Mouse (Mus musculus): Measurements from ENCODE around the gene Apol11a. TPM values are rescaled to one million over a fixed set of nuclear protein-coding genes. Genes with fewer than 3 reads are reported as not detected.
"Not testable (repeated sequence)": the region's sequence is repeated elsewhere in the genome, so short reads cannot be mapped to it uniquely, and the experiment has no call there.

The Apol11a gene
- total and polyA plus RNA-seq, 2 experiments from 2014 or later: not detected

DNA sequence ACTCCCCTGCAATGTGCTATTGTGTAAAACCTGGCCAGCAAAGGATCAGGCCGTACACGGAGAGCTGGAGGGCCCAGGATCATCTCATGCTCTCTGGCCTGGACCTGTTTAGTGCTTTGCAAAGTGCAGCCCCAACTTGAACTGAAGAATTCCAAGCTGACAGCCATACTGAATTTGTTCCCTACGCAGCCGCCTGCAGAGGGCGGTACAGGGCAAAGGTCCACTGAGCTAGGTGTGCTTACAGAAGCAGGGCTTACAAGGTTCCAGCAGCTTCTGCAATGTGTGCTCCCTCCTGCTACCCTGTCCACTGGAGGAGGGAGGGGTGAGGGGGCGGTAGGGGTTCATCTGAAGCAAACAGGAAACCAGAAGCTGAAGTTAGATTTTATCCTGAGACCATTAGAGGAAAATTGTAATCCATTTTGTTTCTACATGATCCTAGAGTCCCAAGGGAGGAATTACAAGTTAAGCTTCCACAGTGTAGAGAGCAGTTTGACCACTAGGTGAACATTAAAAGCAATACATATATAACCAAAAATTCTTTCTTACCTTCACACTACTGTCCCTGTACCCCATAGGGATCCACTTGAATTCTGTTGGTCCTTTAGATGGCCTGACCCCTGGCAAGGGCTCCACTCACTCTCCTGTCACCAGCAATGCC, 15.2 kb downstream of the Apol11a start:
- not testable (repeated sequence) for H3K4me3 ChIP-seq (ENCODE audit: low read depth, low read length); H3K27me3 ChIP-seq (ENCODE audit: insufficient read depth, low read length); H3K9me3 ChIP-seq (ENCODE audit: low read length); H3K27ac ChIP-seq (ENCODE audit: low read depth, low read length); H3K36me3 ChIP-seq (ENCODE audit: insufficient read depth); H3K4me1 ChIP-seq (ENCODE audit: insufficient read depth); H3K4me2 ChIP-seq (ENCODE audit: low read depth); H3K9ac ChIP-seq
- 28% methylated on average over 6 of the region's 6 CpGs for WGBS
- peak; percentile 62 for TF ChIP-seq CTCF (IDR thresholded peaks at IDR 0.05; ENCODE audit: low read depth)
- DNase-seq: peak; percentile 48
- ATAC-seq: peak; percentile 34; the same call in 1 of the 2 replicates

DNA sequence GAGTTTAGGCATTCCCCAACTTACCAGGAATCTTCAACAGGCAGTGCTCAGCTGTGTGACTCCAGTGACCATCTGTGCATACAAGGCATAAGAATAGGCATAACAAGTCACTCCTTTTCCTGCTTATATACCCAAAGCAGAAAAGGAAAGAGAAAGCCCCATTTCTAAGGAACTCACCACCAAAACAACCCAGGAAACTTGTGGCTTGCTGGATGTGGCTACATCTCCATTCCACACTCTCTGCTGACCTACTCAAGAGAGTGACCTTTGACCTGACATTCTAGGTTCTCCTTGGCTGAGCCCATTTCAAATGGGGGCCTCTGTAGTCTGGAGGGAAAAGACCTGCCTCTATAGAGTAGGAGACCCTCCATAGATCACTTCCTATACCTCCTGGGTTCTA, 25.1 kb downstream of the Apol11a start, which contains the start of gene Apol7c:
Gene Apol7c (minus strand): TSS at position 101 of the 400 bp plus-strand sequence.
- no peaks in the 10 kb centered on the region for H3K27me3 ChIP-seq (ENCODE audit: insufficient read depth, low read length)
- no peak within 1 kb of the TSS for H3K9ac ChIP-seq
- DNase-seq (no peak), ATAC-seq (no peak)
- H3K4me1 ChIP-seq (ENCODE audit: insufficient read depth): no peaks in the 10 kb centered on the region
- H3K4me2 ChIP-seq (ENCODE audit: low read depth): no peak within 1 kb of the TSS
- H3K9me3 ChIP-seq (ENCODE audit: low read length): no peaks in the 10 kb centered on the region
- H3K4me3 ChIP-seq (ENCODE audit: low read depth, low read length): no peak within 1 kb of the TSS
- no peaks in the 10 kb centered on the region for H3K36me3 ChIP-seq (ENCODE audit: insufficient read depth)
- no peak within 1 kb of the TSS for H3K27ac ChIP-seq (ENCODE audit: low read depth, low read length)
- no peak for TF ChIP-seq CTCF (IDR thresholded peaks at IDR 0.05; ENCODE audit: low read depth)

DNA sequence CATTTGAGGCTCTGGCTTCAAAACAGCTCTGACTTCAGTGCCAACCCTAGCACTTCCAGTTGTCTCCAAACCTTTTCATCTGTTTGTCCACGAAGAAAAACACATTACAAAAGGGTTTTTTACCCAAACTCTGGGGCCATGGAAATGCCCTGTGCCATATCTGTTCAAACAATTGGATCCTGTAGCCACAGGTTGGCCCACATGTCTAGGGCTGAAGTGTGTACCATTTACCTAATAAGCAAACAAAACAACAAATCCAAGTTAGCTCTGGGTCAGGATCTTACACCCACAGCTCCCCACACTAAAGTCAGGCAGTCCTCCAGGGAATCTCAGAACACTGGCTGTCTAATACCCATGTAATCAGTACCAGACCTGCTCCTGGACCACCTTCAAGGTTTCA, 31.1 kb downstream of the Apol11a start:
- H3K27ac ChIP-seq (ENCODE audit: low read depth, low read length); H3K4me1 ChIP-seq (ENCODE audit: insufficient read depth); H3K27me3 ChIP-seq (ENCODE audit: insufficient read depth, low read length); H3K4me2 ChIP-seq (ENCODE audit: low read depth); H3K36me3 ChIP-seq (ENCODE audit: insufficient read depth); H3K4me3 ChIP-seq (ENCODE audit: low read depth, low read length); H3K9me3 ChIP-seq (ENCODE audit: low read length); DNase-seq; ATAC-seq; H3K9ac ChIP-seq: not testable (repeated sequence)
- WGBS: 42% methylated on average over 1 of the region's 1 CpGs

DNA sequence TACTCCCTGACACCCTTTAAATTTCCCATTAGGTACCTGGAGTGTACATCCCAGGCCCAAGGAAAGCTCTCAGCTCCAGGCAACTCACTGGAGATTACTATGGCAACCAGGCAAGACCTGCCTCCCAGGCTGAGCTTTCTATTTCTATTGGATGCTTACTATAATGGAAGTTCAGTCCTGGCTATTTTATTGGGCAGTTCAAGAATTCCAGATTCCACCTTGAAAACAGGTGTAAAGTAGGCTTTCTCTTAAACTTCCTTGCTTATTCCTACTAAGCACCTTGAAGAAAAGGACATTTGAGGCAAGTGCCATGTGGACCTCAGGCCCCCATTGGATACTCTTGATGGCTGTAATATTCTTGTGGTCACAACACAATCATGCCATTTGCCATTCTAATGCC, 53.7 kb downstream of the Apol11a start, which contains the start of gene 1700025B11Rik:
Gene 1700025B11Rik (minus strand): TSS at position 101 of the 400 bp plus-strand sequence.
- no peak within 1 kb of the TSS for H3K27ac ChIP-seq (ENCODE audit: low read depth, low read length)
- no peak within 1 kb of the TSS for H3K4me3 ChIP-seq (ENCODE audit: low read depth, low read length)
- ATAC-seq: no peak
- H3K9ac ChIP-seq: no peak within 1 kb of the TSS
- no peaks in the 10 kb centered on the region for H3K27me3 ChIP-seq (ENCODE audit: insufficient read depth, low read length)
- H3K36me3 ChIP-seq (ENCODE audit: insufficient read depth): no peaks in the 10 kb centered on the region
- H3K4me1 ChIP-seq (ENCODE audit: insufficient read depth): no peaks in the 10 kb centered on the region
- DNase-seq: no peak
- TF ChIP-seq CTCF (IDR thresholded peaks at IDR 0.05; ENCODE audit: low read depth): no peak
- no peak within 1 kb of the TSS for H3K4me2 ChIP-seq (ENCODE audit: low read depth)
- H3K9me3 ChIP-seq (ENCODE audit: low read length): no peaks in the 10 kb centered on the region

DNA sequence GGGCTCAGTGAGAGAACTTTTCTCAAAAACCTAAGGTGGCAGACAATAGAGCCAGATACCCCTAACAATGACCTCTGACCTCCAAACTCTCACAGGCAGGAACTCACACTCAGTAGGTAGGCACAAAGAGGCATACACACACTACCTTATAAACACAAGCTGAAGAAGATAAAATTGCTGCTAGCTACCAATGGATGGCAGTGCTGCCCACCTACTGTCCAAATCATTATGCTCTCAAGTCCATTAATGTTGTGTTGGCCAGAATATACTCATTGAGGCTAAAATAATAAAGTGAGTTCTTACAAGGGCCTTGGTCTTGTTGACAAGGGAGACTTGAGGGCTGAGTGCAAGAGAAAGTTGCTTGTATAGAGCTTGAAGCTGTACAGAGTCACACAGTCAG, 55.1 kb downstream of the Apol11a start:
- TF ChIP-seq CTCF (IDR thresholded peaks at IDR 0.05; ENCODE audit: low read depth): 0 out of 2 replicates have a peak, but pooled peaks have one; percentile 28
- ATAC-seq (no peak), DNase-seq (no peak)
- H3K27me3 ChIP-seq (ENCODE audit: insufficient read depth, low read length): no peaks in the 10 kb centered on the region
- H3K9me3 ChIP-seq (ENCODE audit: low read length): no peaks in the 10 kb centered on the region
- no peaks in the 10 kb centered on the region for H3K36me3 ChIP-seq (ENCODE audit: insufficient read depth)
- H3K9ac ChIP-seq: no peak overlapping the region
- no peak overlapping the region for H3K27ac ChIP-seq (ENCODE audit: low read depth, low read length)
- H3K4me1 ChIP-seq (ENCODE audit: insufficient read depth): no peaks in the 10 kb centered on the region
- H3K4me2 ChIP-seq (ENCODE audit: low read depth): no peak overlapping the region
- H3K4me3 ChIP-seq (ENCODE audit: low read depth, low read length): no peak overlapping the region

Other genes starting within 250 kb of the Apol11a start
- gene Rbfox2, start 201.3 kb upstream of the Apol11a start, total RNA-seq (2014; rRNA removed): 391 and 470 TPM in 2 replicates
- gene Rbfox2, start 201.3 kb upstream of the Apol11a start, polyA plus RNA-seq (2015; fragmentation: Nextera tagmentation; extraction: Ambion mirVana): 105 and 135 TPM in 2 replicates
- gene Apol7a, start 109.2 kb upstream of the Apol11a start, total RNA-seq (2014; rRNA removed): not detected in 2 replicates
- not detected in 2 replicates for gene Apol7a, start 109.2 kb upstream of the Apol11a start, polyA plus RNA-seq (2015; fragmentation: Nextera tagmentation; extraction: Ambion mirVana)
- 6.6 TPM in 1 of 2 replicates, not detected in the other for gene Apol9a, start 97.1 kb upstream of the Apol11a start, total RNA-seq (2014; rRNA removed)
- gene Apol9a, start 97.1 kb upstream of the Apol11a start, polyA plus RNA-seq (2015; fragmentation: Nextera tagmentation; extraction: Ambion mirVana): 0.55 and 0.99 TPM in 2 replicates
- gene Apol7b, start 60.8 kb upstream of the Apol11a start, total RNA-seq (2014; rRNA removed): not detected in 2 replicates
- gene Apol7b, start 60.8 kb upstream of the Apol11a start, polyA plus RNA-seq (2015; fragmentation: Nextera tagmentation; extraction: Ambion mirVana): 0.13 TPM in 1 of 2 replicates, not detected in the other
- not detected in 2 replicates for gene Apol10a, start 31.2 kb upstream of the Apol11a start, total RNA-seq (2014; rRNA removed)
- gene Apol10a, start 31.2 kb upstream of the Apol11a start, polyA plus RNA-seq (2015; fragmentation: Nextera tagmentation; extraction: Ambion mirVana): not detected in 2 replicates
- gene Apol7c, start 25.0 kb downstream of the Apol11a start, total RNA-seq (2014; rRNA removed): not detected in 2 replicates
- gene Apol7c, start 25.0 kb downstream of the Apol11a start, polyA plus RNA-seq (2015; fragmentation: Nextera tagmentation; extraction: Ambion mirVana): not detected in 2 replicates
- not detected in 2 replicates for gene 1700025B11Rik, start 53.6 kb downstream of the Apol11a start, total RNA-seq (2014; rRNA removed)
- not detected in 2 replicates for gene 1700025B11Rik, start 53.6 kb downstream of the Apol11a start, polyA plus RNA-seq (2015; fragmentation: Nextera tagmentation; extraction: Ambion mirVana)
- gene Apol10b, start 87.9 kb downstream of the Apol11a start, total RNA-seq (2014; rRNA removed): 0.05 TPM in 1 of 2 replicates, not detected in the other
- not detected in 2 replicates for gene Apol10b, start 87.9 kb downstream of the Apol11a start, polyA plus RNA-seq (2015; fragmentation: Nextera tagmentation; extraction: Ambion mirVana)
- gene Gm36245, start 91.0 kb downstream of the Apol11a start, total RNA-seq (2014; rRNA removed): not detected in 2 replicates
- gene Gm36245, start 91.0 kb downstream of the Apol11a start, polyA plus RNA-seq (2015; fragmentation: Nextera tagmentation; extraction: Ambion mirVana): not detected in 2 replicates
- not detected in 2 replicates for gene Apol11b, start 135.0 kb downstream of the Apol11a start, total RNA-seq (2014; rRNA removed)
- not detected in 2 replicates for gene Apol11b, start 135.0 kb downstream of the Apol11a start, polyA plus RNA-seq (2015; fragmentation: Nextera tagmentation; extraction: Ambion mirVana)
- gene Apol7e, start 190.6 kb downstream of the Apol11a start, total RNA-seq (2014; rRNA removed): not detected in 2 replicates
- gene Apol7e, start 190.6 kb downstream of the Apol11a start, polyA plus RNA-seq (2015; fragmentation: Nextera tagmentation; extraction: Ambion mirVana): 0.08 TPM in 1 of 2 replicates, not detected in the other
- not detected in 2 replicates for gene Apol9b, start 220.8 kb downstream of the Apol11a start, total RNA-seq (2014; rRNA removed)
- 0.16 TPM in 1 of 2 replicates, not detected in the other for gene Apol9b, start 220.8 kb downstream of the Apol11a start, polyA plus RNA-seq (2015; fragmentation: Nextera tagmentation; extraction: Ambion mirVana)
- 0.08 and 2.0 TPM in 2 replicates for gene Apol8, start 248.7 kb downstream of the Apol11a start, total RNA-seq (2014; rRNA removed)
- 0.36 and 0.44 TPM in 2 replicates for gene Apol8, start 248.7 kb downstream of the Apol11a start, polyA plus RNA-seq (2015; fragmentation: Nextera tagmentation; extraction: Ambion mirVana)

Measured in forebrain, postnatal 0 days (tissue).